Mouse (Mus musculus): ENCODE measurements around the gene Neil1.
A peak's percentile ranks its signal among the peaks of the same experiment; 100 is the strongest.

Gene Neil1

GRCm38 (mm10) chr9:57148144-57148878, at the start of gene Neil1:
Neil1 (minus strand) TSS chr9:57148305.
- DNase-seq (ENCODE audit: low spot score in 2 of 2) = peak; percentile 67 to 83

- no peak for DNase-seq (ENCODE audit: low spot score in 2 of 2)
Observed at GRCm38 (mm10) chr9:57197414-57197813, 49.3 kb upstream of the Neil1 start.

- DNase-seq (ENCODE audit: low spot score in 2 of 2) = no peak
Observed at GRCm38 (mm10) chr9:57196708-57197107, 48.6 kb upstream of the Neil1 start.

- DNase-seq (ENCODE audit: low spot score in 2 of 2) = no peak
Observed at GRCm38 (mm10) chr9:57168411-57168810, 20.3 kb upstream of the Neil1 start.

- no peak for DNase-seq (ENCODE audit: low spot score in 2 of 2)
Observed at GRCm38 (mm10) chr9:57166173-57166572, 18.1 kb upstream of the Neil1 start.

GRCm38 (mm10) chr9:57163137-57163536, 15.0 kb upstream of the Neil1 start:
- DNase-seq (ENCODE audit: low spot score in 2 of 2) = no peak

GRCm38 (mm10) chr9:57162496-57162895, 14.4 kb upstream of the Neil1 start:
- no peak for DNase-seq (ENCODE audit: low spot score in 2 of 2)

GRCm38 (mm10) chr9:57158506-57158905, 10.4 kb upstream of the Neil1 start:
- peak in 1 of 2 experiments; percentile 55 for DNase-seq (ENCODE audit: low spot score in 2 of 2)

- peak; percentile 79 to 89 for DNase-seq (ENCODE audit: low spot score in 2 of 2)
Observed at GRCm38 (mm10) chr9:57158013-57158470, 9.9 kb upstream of the Neil1 start, which contains the start of gene Commd4. Commd4 (minus strand) TSS chr9:57158331.

GRCm38 (mm10) chr9:57157499-57157898, 9.4 kb upstream of the Neil1 start:
- DNase-seq (ENCODE audit: low spot score in 2 of 2) = no peak

- peak in 1 of 2 experiments; percentile 54 for DNase-seq (ENCODE audit: low spot score in 2 of 2)
Observed at GRCm38 (mm10) chr9:57156823-57157222, 8.7 kb upstream of the Neil1 start.

GRCm38 (mm10) chr9:57156383-57156782, 8.3 kb upstream of the Neil1 start:
- peak in 1 of 2 experiments; percentile 56 for DNase-seq (ENCODE audit: low spot score in 2 of 2)

GRCm38 (mm10) chr9:57152331-57152730, 4.2 kb upstream of the Neil1 start:
- no peak for DNase-seq (ENCODE audit: low spot score in 2 of 2)

GRCm38 (mm10) chr9:57150192-57150591, 2.1 kb upstream of the Neil1 start:
- DNase-seq (ENCODE audit: low spot score in 2 of 2) = no peak

GRCm38 (mm10) chr9:57149021-57149420, 916 bp upstream of the Neil1 start:
- no peak for DNase-seq (ENCODE audit: low spot score in 2 of 2)

- DNase-seq (ENCODE audit: low spot score in 2 of 2) = peak in 1 of 2 experiments; percentile 58
Observed at GRCm38 (mm10) chr9:57147205-57148143, 631 bp downstream of the Neil1 start.

- DNase-seq (ENCODE audit: low spot score in 2 of 2) = peak in 1 of 2 experiments; percentile 61
Observed at GRCm38 (mm10) chr9:57146451-57147066, 1.5 kb downstream of the Neil1 start.

GRCm38 (mm10) chr9:57144830-57145229, 3.3 kb downstream of the Neil1 start:
- DNase-seq (ENCODE audit: low spot score in 2 of 2) = peak in 1 of 2 experiments; percentile 56

GRCm38 (mm10) chr9:57143212-57143611, 4.9 kb downstream of the Neil1 start:
- peak in 1 of 2 experiments; percentile 58 for DNase-seq (ENCODE audit: low spot score in 2 of 2)

GRCm38 (mm10) chr9:57141417-57142353, 6.4 kb downstream of the Neil1 start:
- DNase-seq (ENCODE audit: low spot score in 2 of 2) = peak in 1 of 2 experiments; percentile 60

- DNase-seq (ENCODE audit: low spot score in 2 of 2) = no peak
Observed at GRCm38 (mm10) chr9:57139571-57139970, 8.5 kb downstream of the Neil1 start.

Data from spleen, postnatal 4 days (tissue).